In the genomic region with DNA sequence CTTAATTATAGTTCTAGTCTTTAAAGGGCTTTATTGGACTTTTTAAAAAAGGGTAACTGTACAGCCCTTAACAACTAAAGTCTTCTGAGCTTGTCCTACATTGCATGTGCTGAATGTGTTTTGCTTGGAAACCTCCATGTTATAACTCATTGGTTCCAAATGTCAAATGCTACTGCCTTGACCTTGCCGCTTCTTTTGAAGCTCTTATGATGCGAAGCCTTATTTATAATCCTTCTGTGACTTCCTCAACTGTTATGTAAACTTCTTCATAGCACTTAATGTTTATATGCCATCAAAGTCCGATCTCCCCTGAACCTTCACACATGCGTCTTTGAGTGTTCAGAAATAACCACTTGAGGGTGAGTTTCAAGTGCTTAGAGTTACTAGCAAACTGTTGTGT, we compare ENCODE assay signal across 15 mouse cellular contexts. TPM values are rescaled to one million over a fixed set of nuclear protein-coding genes. Genes with fewer than 3 reads are reported as not detected.
DNase-seq lines count a peak whose midpoint lies in the region; TF ChIP-seq lines count a peak whose summit lies in the region.
"Had no signal": no experiment of that assay in that cellular context is flagged by ENCODE, and none has a peak within 500 bp of the region (broad histone marks: within the 10 kb centered on the region; RNA-seq: fewer than 3 reads in every experiment).

No protein-coding gene starts in this region.

- H3K27me3 ChIP-seq in kidney, adult 2 months (replicated peaks; ENCODE audit: control insufficient read depth, insufficient read depth, low read length) = no peaks in the 10 kb centered on the region
- H3K27me3 ChIP-seq: heart, embryonic 13.5 days; hindbrain, embryonic 15.5 days had no signal

- no peak overlapping the region for H3K27ac ChIP-seq in kidney, adult 2 months (ENCODE audit: insufficient read depth, low read depth, low read length)
- H3K27ac ChIP-seq: embryonic facial prominence, embryonic 10.5 days; gastrocnemius, adult 2 months; hindbrain, embryonic 15.5 days had no signal

- no peaks in the 10 kb centered on the region for H3K4me1 ChIP-seq in kidney, adult 2 months (ENCODE audit: control insufficient read depth, insufficient read depth, low read length)

- 74% methylated on average over 4 of the region's 4 CpGs for WGBS in kidney, adult 2 months

- no peaks in the 10 kb centered on the region for H3K36me3 ChIP-seq in kidney, adult 2 months (ENCODE audit: control insufficient read depth, insufficient read depth, low read length)
- H3K36me3 ChIP-seq: embryonic facial prominence, embryonic 10.5 days; heart, embryonic 13.5 days; hindbrain, embryonic 15.5 days had no signal

- no peak for TF ChIP-seq CTCF in kidney, adult 2 months (conservative IDR thresholded peaks at IDR 0.05; ENCODE audit: insufficient read depth, insufficient read length, low read depth, low read length)

- no peak for TF ChIP-seq POLR2A in kidney, adult 2 months (IDR thresholded peaks at IDR 0.05; ENCODE audit: low read depth, low read length)

- no peak overlapping the region for H3K4me3 ChIP-seq in kidney, adult 2 months (ENCODE audit: insufficient read depth, low read depth, low read length)
- H3K4me3 ChIP-seq: embryonic facial prominence, embryonic 10.5 days; gastrocnemius, adult 2 months; heart, embryonic 13.5 days; hindbrain, embryonic 15.5 days had no signal

- DNase-seq in kidney, adult 2 months = peak; percentile 23
- no peak for DNase-seq in kidney, adult 18-20 months
- DNase-seq in kidney, postnatal 10 days = peak; percentile 10
- no peak for DNase-seq in kidney, postnatal 36 days
- DNase-seq in adrenal gland, postnatal 14 days = peak; percentile 31
- no peak for DNase-seq in gastrocnemius, postnatal 25 days
- DNase-seq: cerebellum, adult 2 months; cerebellum, postnatal 10 days; gastrocnemius, adult 2 months; gastrocnemius, postnatal 36 days; heart, adult 11 months; heart, postnatal 36 days had no signal

RNA-seq across cellular contexts. Expression of gene Ddx60, which starts 57.1 kb away (rescaled TPM):
- polyA plus RNA-seq in kidney, adult 2 months (2012; rRNA removed) = 0.38 and 0.95 TPM in 2 replicates
- total RNA-seq in adrenal gland, postnatal 14 days (2021) = 2.7 and 3.8 TPM in 2 replicates
- total RNA-seq in gastrocnemius, postnatal 25 days (2021) = under 1 TPM; 0.28 to 0.96 TPM

Comparison
In these comparisons a context has a peak if more than half of its experiments do, and no peak if none do; other contexts are left out.
1. DNase-seq: peak in kidney, adult 2 months (single experiment), kidney, postnatal 10 days (single experiment) and adrenal gland, postnatal 14 days (single experiment); none in kidney, adult 18-20 months (single experiment), kidney, postnatal 36 days (0 of 2) and gastrocnemius, postnatal 25 days (single experiment).